Comparison of ENCODE assay signal across 8 mouse cellular contexts in the genomic region with DNA sequence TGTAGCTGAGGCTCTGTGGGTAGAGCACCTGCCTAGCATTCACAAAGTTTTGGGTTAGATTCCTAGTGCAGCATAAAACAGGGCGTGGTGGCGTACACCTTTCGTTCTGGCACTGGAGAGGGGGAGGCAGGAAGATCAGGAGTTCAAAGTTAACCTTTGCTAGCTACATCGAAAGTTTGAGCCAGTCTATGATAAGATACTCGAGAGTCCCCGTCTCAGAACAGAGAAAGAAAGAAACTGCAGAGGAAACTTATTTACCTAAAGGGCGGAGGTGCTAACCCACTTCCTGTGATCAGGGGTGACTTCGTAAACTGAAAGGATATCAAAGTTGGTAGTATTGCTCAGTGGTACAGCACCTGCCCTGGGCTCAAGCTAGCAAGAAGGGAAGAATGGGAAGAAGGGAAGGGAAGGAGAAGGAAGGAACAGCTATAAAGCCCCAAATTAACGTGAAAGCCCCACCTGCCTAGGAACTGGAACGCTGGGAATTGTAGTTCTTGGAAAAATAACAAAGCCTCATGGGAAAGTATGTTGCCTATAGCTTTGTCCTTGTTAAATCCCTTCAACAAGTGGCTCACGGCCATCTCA. TPM values are rescaled to one million over a fixed set of nuclear protein-coding genes. Genes with fewer than 3 reads are reported as not detected.
DNase-seq lines count a peak whose midpoint lies in the region; ATAC-seq and TF ChIP-seq lines count a peak whose summit lies in the region.

No protein-coding gene starts in this region.

- H3K4me3 ChIP-seq in kidney, adult 2 months (ENCODE audit: insufficient read depth, low read depth, low read length): peak overlapping the region; percentile 57
- H3K4me3 ChIP-seq in hindbrain, embryonic 13.5 days: peak overlapping the region; percentile 23

- no peak for DNase-seq in kidney, adult 2 months
- no peak for DNase-seq in kidney, postnatal 36 days
- peak; percentile 83 for DNase-seq in T-cell, adult 2 months (ENCODE audit: low spot score)
- peak; percentile 18 for DNase-seq in lung, postnatal 36 days
- DNase-seq in thymus, postnatal 0 days (ENCODE audit: low spot score): peak; percentile 73
- DNase-seq in right cerebral cortex, postnatal 36 days (ENCODE audit: low spot score in 2 of 2): no peak
- no peak for DNase-seq in left cerebral cortex, postnatal 10 days (ENCODE audit: extremely low spot score in 1 of 2, low spot score in 2 of 2)

- no peak overlapping the region for H3K27ac ChIP-seq in kidney, adult 2 months (ENCODE audit: insufficient read depth, low read depth, low read length)
- no peak overlapping the region for H3K27ac ChIP-seq in hindbrain, embryonic 13.5 days

- WGBS in kidney, adult 2 months: 62% methylated on average over 11 of the region's 11 CpGs
- WGBS in hindbrain, embryonic 13.5 days: 57% methylated on average over 11 of the region's 11 CpGs

- H3K27me3 ChIP-seq in kidney, adult 2 months (replicated peaks; ENCODE audit: control insufficient read depth, insufficient read depth, low read length): no peaks in the 10 kb centered on the region
- H3K27me3 ChIP-seq in hindbrain, embryonic 13.5 days: no peaks in the 10 kb centered on the region

- no peaks in the 10 kb centered on the region for H3K9me3 ChIP-seq in hindbrain, embryonic 13.5 days

- peak overlapping the region; percentile 33 for H3K4me2 ChIP-seq in hindbrain, embryonic 13.5 days

- no peak for TF ChIP-seq CTCF in kidney, adult 2 months (conservative IDR thresholded peaks at IDR 0.05; ENCODE audit: insufficient read depth, insufficient read length, low read depth, low read length)

- no peaks in the 10 kb centered on the region for H3K36me3 ChIP-seq in kidney, adult 2 months (ENCODE audit: control insufficient read depth, insufficient read depth, low read length)
- no peaks in the 10 kb centered on the region for H3K36me3 ChIP-seq in hindbrain, embryonic 13.5 days

- no peak for TF ChIP-seq POLR2A in kidney, adult 2 months (IDR thresholded peaks at IDR 0.05; ENCODE audit: low read depth, low read length)

- no peak overlapping the region for H3K9ac ChIP-seq in hindbrain, embryonic 13.5 days

- intact Hi-C loops in left cerebral cortex, postnatal 10 days (cut with DNase I): no loop called here

- ATAC-seq in hindbrain, embryonic 13.5 days (ENCODE audit: low FRiP score): no peak

- no peaks in the 10 kb centered on the region for H3K4me1 ChIP-seq in kidney, adult 2 months (ENCODE audit: control insufficient read depth, insufficient read depth, low read length)
- H3K4me1 ChIP-seq in hindbrain, embryonic 13.5 days (replicated peaks): peaks cover 8% of the 10 kb centered on the region; the same call in 1 of the 2 replicates

RNA-seq across cellular contexts. Expression of a gene that starts 42.4 kb away (rescaled TPM):
- 8.5 TPM in 2 replicates for polyA plus RNA-seq in kidney, adult 2 months (2012; rRNA removed)
- 2.8 and 3.2 TPM in 2 replicates for polyA plus RNA-seq in hindbrain, embryonic 13.5 days (2015; fragmentation: Nextera tagmentation; extraction: Ambion mirVana)
- 0.86 and 1.1 TPM in 2 replicates for polyA plus RNA-seq in thymus, postnatal 0 days (2015; fragmentation: Nextera tagmentation; extraction: Ambion mirVana)
- 1 to 10 TPM; 3.7 to 4.6 TPM for total RNA-seq in left cerebral cortex, postnatal 10 days (2021)

Comparison
In these comparisons a context has a peak if more than half of its experiments do, and no peak if none do; other contexts are left out.
1. DNase-seq: peak in T-cell, adult 2 months (single experiment), lung, postnatal 36 days (single experiment) and thymus, postnatal 0 days (single experiment); none in kidney, adult 2 months (single experiment), kidney, postnatal 36 days (0 of 2), right cerebral cortex, postnatal 36 days (0 of 2) and left cerebral cortex, postnatal 10 days (0 of 2).